Mouse (Mus musculus): ENCODE measurements around the gene Mettl11b.

GRCm38 (mm10) chr1:163672866-163673265 is 52.2 kb downstream of the Mettl11b start:
- no peak for TF ChIP-seq CTCF (IDR thresholded peaks at IDR 0.05; ENCODE audit: low read depth, low read length)
- TF ChIP-seq POLR2A (IDR thresholded peaks at IDR 0.05; ENCODE audit: borderline replicate concordance, low read depth, low read length), result no peak

Data from bone marrow macrophage, adult 2 months (primary cell).